Mouse (Mus musculus) bone marrow, adult 2 months (tissue): ENCODE data around the gene Litaf.

Experiments
- CTCF ChIP-seq: fragments of 200-500 bp; IDR thresholded peaks from 2 replicates; pipeline ENCODE4 v1.5.1; 2011; ENCODE audit warnings: low read length, control low read depth; ENCODE audit not compliant: control insufficient read depth, insufficient read depth
- POLR2A ChIP-seq: fragments of 200-500 bp; IDR thresholded peaks from 2 replicates; pipeline ENCODE4 v1.6.1; 2011; ENCODE audit warnings: low read depth, mild to moderate bottlenecking, control low read depth, low read length, borderline replicate concordance; ENCODE audit not compliant: control insufficient read depth

GRCm38 (mm10) chr16:10989896-10990295 lies 76.1 kb downstream of the Litaf start:
- TF ChIP-seq CTCF (peak; percentile 58), POLR2A (no peak)
